Mouse (Mus musculus) midbrain, embryonic 13.5 days (tissue): ENCODE measurements around the gene Mcrip1. TPM values are rescaled to one million over a fixed set of nuclear protein-coding genes. Genes with fewer than 3 reads are reported as not detected.

Experiments
- ATAC-seq: fragments of 200-750 bp; cut with Nextera tagmentation; 2 replicates; pipeline ENCODE4 v1.8.0; 2017; ENCODE audit warnings: mild to moderate bottlenecking, moderate TSS enrichment, moderate library complexity
- H3K27ac ChIP-seq: fragments of 300-500 bp; sonication (generic); 2 replicates; pipeline ENCODE4 v1.5.1; 2015; ENCODE audit warnings: inconsistent platforms, mild to moderate bottlenecking, moderate library complexity
- H3K27me3 ChIP-seq: fragments of 300-500 bp; sonication (generic); 2 replicates; pipeline ENCODE4 v1.6.1; 2015; ENCODE audit warnings: mild to moderate bottlenecking, inconsistent platforms
- H3K36me3 ChIP-seq: fragments of 300-500 bp; sonication (generic); 2 replicates; pipeline ENCODE4 v1.6.1; 2015; ENCODE audit warnings: mild to moderate bottlenecking, inconsistent platforms
- H3K4me1 ChIP-seq: fragments of 300-500 bp; sonication (generic); replicated peaks from 2 replicates; pipeline ENCODE4 v1.6.1; 2015; ENCODE audit warnings: inconsistent platforms
- H3K4me2 ChIP-seq: fragments of 300-500 bp; sonication (generic); replicated peaks from 2 replicates; pipeline ENCODE4 v1.6.1; 2015; ENCODE audit warnings: moderate library complexity, mild to moderate bottlenecking, inconsistent platforms
- H3K4me3 ChIP-seq: fragments of 300-500 bp; sonication (generic); replicated peaks from 2 replicates; pipeline ENCODE4 v1.5.1; 2015; ENCODE audit warnings: mild to moderate bottlenecking, inconsistent platforms
- H3K9ac ChIP-seq: fragments of 300-500 bp; sonication (generic); replicated peaks from 2 replicates; pipeline ENCODE4 v1.6.1; 2015; ENCODE audit warnings: mild to moderate bottlenecking, inconsistent platforms
- H3K9me3 ChIP-seq: fragments of 300-500 bp; sonication (generic); 2 replicates; pipeline ENCODE4 v1.6.1; 2016; ENCODE audit warnings: mild to moderate bottlenecking, inconsistent platforms
- WGBS: fragments of 180-500 bp; shearing (Covaris S2); methylation state at CpG from one replicate; pipeline ENCODE4 v1.1.7; 2015; 5-methylcytosine and 5-hydroxymethylcytosine counted together
- polyA plus RNA-seq: library from polyadenylated mRNA; unstranded; fragments of >200 nt; fragmentation: Nextera tagmentation; extraction: Ambion mirVana; gene quantifications from 2 replicates; pipeline ENCODE4 v1.2.1, GENCODE M21; 2015

The Mcrip1 gene
- polyA plus RNA-seq, 1 experiment from 2014 or later = 240 TPM

GRCm38 (mm10) chr11:120580190-120580589, 30.7 kb upstream of the Mcrip1 start:
- Histone ChIP-seq H3K4me1 (peaks cover 32% of the 10 kb centered on the region), H3K27ac (peak overlapping the region; percentile 96), H3K9ac (peak overlapping the region; percentile 96), H3K4me2 (peak overlapping the region; percentile 94), H3K4me3 (peak overlapping the region; percentile 94), H3K27me3 (no peaks in the 10 kb centered on the region), H3K9me3 (no peaks in the 10 kb centered on the region), H3K36me3 (peaks cover 47% of the 10 kb centered on the region)
- 62% methylated on average over 7 of the region's 7 CpGs for WGBS
- ATAC-seq = no peak

GRCm38 (mm10) chr11:120579316-120580107, 30.0 kb upstream of the Mcrip1 start:
- Histone ChIP-seq H3K4me3 (peak overlapping the region; percentile 94), H3K27ac (peak overlapping the region; percentile 96), H3K9ac (peak overlapping the region; percentile 96), H3K27me3 (no peaks in the 10 kb centered on the region), H3K9me3 (no peaks in the 10 kb centered on the region), H3K36me3 (peaks cover 42% of the 10 kb centered on the region), H3K4me1 (peaks cover 37% of the 10 kb centered on the region), H3K4me2 (peak overlapping the region; percentile 94)
- ATAC-seq = no peak
- 65% methylated on average over 15 of the region's 15 CpGs for whole genome bisulfite sequencing

- no peak overlapping the region; the same call in 1 of the 2 replicates for H3K9ac ChIP-seq
- WGBS = 88% methylated on average over 11 of the region's 11 CpGs
- ATAC-seq = no peak
- H3K9me3 ChIP-seq = no peaks in the 10 kb centered on the region
- H3K4me3 ChIP-seq = no peak overlapping the region
- peaks cover 35% of the 10 kb centered on the region for H3K36me3 ChIP-seq
- peak overlapping the region; percentile 9; the same call in 1 of the 2 replicates for H3K27ac ChIP-seq
- no peaks in the 10 kb centered on the region for H3K27me3 ChIP-seq
- no peak overlapping the region for H3K4me2 ChIP-seq
- peaks cover 44% of the 10 kb centered on the region for H3K4me1 ChIP-seq
Observed at GRCm38 (mm10) chr11:120578694-120579243, 29.2 kb upstream of the Mcrip1 start.

GRCm38 (mm10) chr11:120578024-120578693, 28.6 kb upstream of the Mcrip1 start:
- WGBS = 85% methylated on average over 10 of the region's 10 CpGs
- Histone ChIP-seq H3K4me3 (0 out of 2 replicates have a peak overlapping the region, but pooled peaks have one; percentile 4), H3K9me3 (no peaks in the 10 kb centered on the region), H3K36me3 (peaks cover 31% of the 10 kb centered on the region), H3K4me1 (peaks cover 45% of the 10 kb centered on the region), H3K27ac (no peak overlapping the region; the same call in 1 of the 2 replicates), H3K27me3 (no peaks in the 10 kb centered on the region), H3K4me2 (no peak overlapping the region), H3K9ac (no peak overlapping the region; the same call in 1 of the 2 replicates)
- ATAC-seq = no peak

GRCm38 (mm10) chr11:120577211-120578023, 27.9 kb upstream of the Mcrip1 start:
- Histone ChIP-seq H3K4me1 (peaks cover 43% of the 10 kb centered on the region), H3K4me2 (no peak overlapping the region), H3K27me3 (no peaks in the 10 kb centered on the region), H3K27ac (no peak overlapping the region; the same call in 1 of the 2 replicates), H3K9ac (no peak overlapping the region), H3K36me3 (peaks cover 31% of the 10 kb centered on the region), H3K4me3 (no peak overlapping the region), H3K9me3 (no peaks in the 10 kb centered on the region)
- ATAC-seq = no peak
- WGBS = 80% methylated on average over 7 of the region's 7 CpGs

GRCm38 (mm10) chr11:120576365-120576981, 26.9 kb upstream of the Mcrip1 start:
- no peak overlapping the region for H3K9ac ChIP-seq
- no peak for ATAC-seq
- peaks cover 33% of the 10 kb centered on the region for H3K36me3 ChIP-seq
- 81% methylated on average over 3 of the region's 3 CpGs for WGBS
- H3K4me3 ChIP-seq = no peak overlapping the region
- peaks cover 42% of the 10 kb centered on the region for H3K4me1 ChIP-seq
- no peak overlapping the region for H3K4me2 ChIP-seq
- no peaks in the 10 kb centered on the region for H3K27me3 ChIP-seq
- no peak overlapping the region for H3K27ac ChIP-seq
- H3K9me3 ChIP-seq = no peaks in the 10 kb centered on the region

- H3K27me3 ChIP-seq = no peaks in the 10 kb centered on the region
- H3K4me1 ChIP-seq = peaks cover 47% of the 10 kb centered on the region
- no peak overlapping the region for H3K9ac ChIP-seq
- H3K4me2 ChIP-seq = no peak overlapping the region
- peaks cover 38% of the 10 kb centered on the region for H3K36me3 ChIP-seq
- H3K4me3 ChIP-seq = no peak overlapping the region
- no peak for ATAC-seq
- no peaks in the 10 kb centered on the region for H3K9me3 ChIP-seq
- H3K27ac ChIP-seq = no peak overlapping the region
Observed at GRCm38 (mm10) chr11:120575940-120576339, 26.4 kb upstream of the Mcrip1 start.

- 89% methylated on average over 2 of the region's 2 CpGs for WGBS
- H3K9me3 ChIP-seq = no peaks in the 10 kb centered on the region
- H3K27me3 ChIP-seq = no peaks in the 10 kb centered on the region
- no peak overlapping the region for H3K4me3 ChIP-seq
- no peak for ATAC-seq
- 0 out of 2 replicates have a peak overlapping the region, but pooled peaks have one; percentile 74 for H3K9ac ChIP-seq
- peaks cover 44% of the 10 kb centered on the region for H3K4me1 ChIP-seq
- peaks cover 46% of the 10 kb centered on the region for H3K36me3 ChIP-seq
- H3K27ac ChIP-seq = no peak overlapping the region
- no peak overlapping the region for H3K4me2 ChIP-seq
Observed at GRCm38 (mm10) chr11:120575046-120575445, 25.5 kb upstream of the Mcrip1 start.

GRCm38 (mm10) chr11:120574278-120574600, 24.7 kb upstream of the Mcrip1 start:
- H3K27ac ChIP-seq = no peak overlapping the region
- H3K4me3 ChIP-seq = peak overlapping the region; percentile 90
- H3K27me3 ChIP-seq = no peaks in the 10 kb centered on the region
- H3K4me2 ChIP-seq = peak overlapping the region; percentile 85
- no peak for ATAC-seq
- H3K36me3 ChIP-seq = peaks cover 43% of the 10 kb centered on the region
- 47% methylated on average over 5 of the region's 5 CpGs for WGBS
- peaks cover 36% of the 10 kb centered on the region for H3K4me1 ChIP-seq
- no peaks in the 10 kb centered on the region for H3K9me3 ChIP-seq
- H3K9ac ChIP-seq = peak overlapping the region; percentile 74

- Histone ChIP-seq H3K27ac (peak overlapping the region; percentile 88), H3K4me3 (peak overlapping the region; percentile 90), H3K4me2 (peak overlapping the region; percentile 85), H3K9ac (peak overlapping the region; percentile 74), H3K36me3 (peaks cover 42% of the 10 kb centered on the region), H3K27me3 (no peaks in the 10 kb centered on the region), H3K9me3 (no peaks in the 10 kb centered on the region), H3K4me1 (peaks cover 31% of the 10 kb centered on the region)
- no peak; the same call in 1 of the 2 replicates for ATAC-seq
- under 1% methylated on average over 23 of the region's 23 CpGs for WGBS
Observed at GRCm38 (mm10) chr11:120573585-120574277, 24.2 kb upstream of the Mcrip1 start.
